Mouse (Mus musculus) hematopoietic stem cell, adult 5-6 weeks (primary cell): ENCODE data around the gene Gm20911. TPM values are rescaled to one million over a fixed set of nuclear protein-coding genes. Genes with fewer than 3 reads are reported as not detected.
"Not testable (repeated sequence)": the region's sequence is repeated elsewhere in the genome, so short reads cannot be mapped to it uniquely, and the experiment has no call there.

Source experiments
- ATAC-seq, 2 experiments: fragments of 125-278 bp in 1 of 2; replicated peaks in 1 of 2; 2 replicates each; pipeline ENCODE4 v1.8.0; 2016 to 2017; ENCODE audit warnings: inconsistent platforms in 2 of 2, mild to moderate bottlenecking in 2 of 2, moderate number of reproducible peaks in 2 of 2, low read depth in 1 of 2, moderate TSS enrichment in 1 of 2; ENCODE audit not compliant: low FRiP score in 2 of 2, poor library complexity in 2 of 2, severe bottlenecking in 2 of 2, insufficient read depth in 1 of 2, low TSS enrichment in 1 of 2
- total RNA-seq: library from RNA; stranded (forward); fragments of 172-1452, 232-1000 nt; gene quantifications from 2 replicates; pipeline ENCODE4 v1.2.3, GENCODE M21; 2017

Gm20911 gene
- total RNA-seq: not detected in 2 replicates

DNA sequence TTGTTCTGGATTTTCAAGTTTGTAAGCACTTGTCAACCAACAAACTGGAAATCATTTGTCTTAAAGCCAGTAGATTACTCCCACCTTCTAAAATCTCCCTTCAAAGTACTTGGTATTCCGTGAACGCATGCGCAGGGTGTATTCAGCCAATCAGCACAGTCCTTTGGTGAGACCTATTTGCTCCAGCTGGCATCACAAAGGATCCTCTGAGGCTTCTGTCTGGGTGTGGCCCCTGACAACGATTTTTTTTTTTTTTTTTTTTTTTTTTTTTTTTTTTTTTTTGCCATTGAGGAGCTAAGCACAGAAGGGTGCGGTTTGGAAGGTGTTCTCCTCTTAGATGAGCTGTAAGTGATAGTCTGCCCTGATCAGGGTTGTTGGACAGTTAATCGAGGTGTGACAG lies at the start of gene Gm20911:
Gene Gm20911, plus strand, starts transcription at position 301 of the 400 bp plus-strand sequence.
- not testable (repeated sequence) for ATAC-seq
